Mouse (Mus musculus) forebrain, embryonic 15.5 days (tissue): ENCODE data around the gene Ebf1. TPM values are rescaled to one million over a fixed set of nuclear protein-coding genes. Genes with fewer than 3 reads are reported as not detected.

ENCODE experiments used
- ATAC-seq: fragments of 200-750 bp; cut with Nextera tagmentation; replicated peaks from 2 replicates; pipeline ENCODE4 v1.8.0; 2017; ENCODE audit warnings: mild to moderate bottlenecking, moderate TSS enrichment, moderate library complexity
- H3K27ac ChIP-seq: fragments of 300-500 bp; sonication (generic); replicated peaks from 2 replicates; pipeline ENCODE4 v1.5.1; 2015; ENCODE audit warnings: mild to moderate bottlenecking, inconsistent platforms
- H3K27me3 ChIP-seq: fragments of 300-500 bp; sonication (generic); 2 replicates; pipeline ENCODE4 v1.6.1; 2015; ENCODE audit warnings: inconsistent platforms
- H3K36me3 ChIP-seq: fragments of 300-500 bp; sonication (generic); 2 replicates; pipeline ENCODE4 v1.6.1; 2015; ENCODE audit warnings: mild to moderate bottlenecking, inconsistent platforms
- H3K4me1 ChIP-seq: fragments of 300-500 bp; sonication (generic); 2 replicates; pipeline ENCODE4 v1.6.1; 2015; ENCODE audit warnings: inconsistent platforms
- H3K4me2 ChIP-seq: fragments of 300-500 bp; sonication (generic); replicated peaks from 2 replicates; pipeline ENCODE4 v1.6.1; 2015; ENCODE audit warnings: mild to moderate bottlenecking, inconsistent platforms
- H3K4me3 ChIP-seq: fragments of 300-500 bp; sonication (generic); 2 replicates; pipeline ENCODE4 v1.5.1; 2015; ENCODE audit warnings: mild to moderate bottlenecking, inconsistent platforms
- H3K9ac ChIP-seq: fragments of 300-500 bp; sonication (generic); replicated peaks from 2 replicates; pipeline ENCODE4 v1.6.1; 2015; ENCODE audit warnings: mild to moderate bottlenecking, inconsistent platforms
- H3K9me3 ChIP-seq: fragments of 300-500 bp; sonication (generic); 2 replicates; pipeline ENCODE4 v1.6.1; 2016; ENCODE audit warnings: inconsistent platforms
- WGBS: fragments of 180-500 bp; shearing (Covaris S2); methylation state at CpG from one replicate; pipeline ENCODE4 v1.1.7; 2015; ENCODE audit warnings: mixed read lengths; 5-methylcytosine and 5-hydroxymethylcytosine counted together
- polyA plus RNA-seq: library from polyadenylated mRNA; unstranded; fragments of >200 nt; fragmentation: Nextera tagmentation; extraction: Ambion mirVana; gene quantifications from 2 replicates; pipeline ENCODE4 v1.2.1, GENCODE M21; 2015

The Ebf1 gene
- polyA plus RNA-seq, 1 experiment from 2014 or later: 35.6 TPM

GRCm38 (mm10) chr11:45008760-45009159, 391.6 kb downstream of the Ebf1 start:
- Histone ChIP-seq H3K27ac (no peak overlapping the region), H3K27me3 (peaks cover 23% of the 10 kb centered on the region), H3K9ac (no peak overlapping the region), H3K4me3 (no peak overlapping the region), H3K36me3 (no peaks in the 10 kb centered on the region), H3K9me3 (peaks cover 1% of the 10 kb centered on the region; the same call in 1 of the 2 replicates), H3K4me2 (no peak overlapping the region), H3K4me1 (peaks cover 8% of the 10 kb centered on the region)
- no peak for ATAC-seq
- 90% methylated on average over 5 of the region's 5 CpGs for WGBS

GRCm38 (mm10) chr11:45012081-45012480, 395.0 kb downstream of the Ebf1 start:
- H3K27me3 ChIP-seq: peaks cover 14% of the 10 kb centered on the region; the same call in 1 of the 2 replicates
- H3K4me2 ChIP-seq: no peak overlapping the region
- peaks cover 3% of the 10 kb centered on the region; the same call in 1 of the 2 replicates for H3K9me3 ChIP-seq
- WGBS: 93% methylated on average over 1 of the region's 1 CpGs
- no peak overlapping the region for H3K9ac ChIP-seq
- ATAC-seq: no peak
- no peak overlapping the region for H3K4me3 ChIP-seq
- H3K27ac ChIP-seq: no peak overlapping the region
- H3K36me3 ChIP-seq: no peaks in the 10 kb centered on the region
- H3K4me1 ChIP-seq: peaks cover 5% of the 10 kb centered on the region; the same call in 1 of the 2 replicates

- no peaks in the 10 kb centered on the region for H3K4me1 ChIP-seq
- no peak overlapping the region for H3K4me3 ChIP-seq
- no peaks in the 10 kb centered on the region for H3K36me3 ChIP-seq
- H3K9me3 ChIP-seq: peaks cover 3% of the 10 kb centered on the region; the same call in 1 of the 2 replicates
- 73% methylated on average over 3 of the region's 3 CpGs for WGBS
- ATAC-seq: no peak
- no peak overlapping the region for H3K9ac ChIP-seq
- H3K4me2 ChIP-seq: no peak overlapping the region
- no peak overlapping the region for H3K27ac ChIP-seq
- no peaks in the 10 kb centered on the region for H3K27me3 ChIP-seq
Measured at GRCm38 (mm10) chr11:45017493-45017892, 400.4 kb downstream of the Ebf1 start.

- ATAC-seq: peak; percentile 58; the same call in 1 of the 2 replicates
- no peak overlapping the region for H3K4me3 ChIP-seq
- WGBS: 85% methylated on average over 5 of the region's 5 CpGs
- no peak overlapping the region for H3K27ac ChIP-seq
- peaks cover 11% of the 10 kb centered on the region for H3K4me1 ChIP-seq
- no peaks in the 10 kb centered on the region for H3K9me3 ChIP-seq
- H3K27me3 ChIP-seq: no peaks in the 10 kb centered on the region
- H3K36me3 ChIP-seq: no peaks in the 10 kb centered on the region
- H3K9ac ChIP-seq: no peak overlapping the region
- H3K4me2 ChIP-seq: no peak overlapping the region
Measured at GRCm38 (mm10) chr11:45026012-45026411, 408.9 kb downstream of the Ebf1 start.

GRCm38 (mm10) chr11:45026674-45027073, 409.6 kb downstream of the Ebf1 start:
- peak overlapping the region; percentile 28 for H3K4me2 ChIP-seq
- no peak overlapping the region for H3K4me3 ChIP-seq
- no peaks in the 10 kb centered on the region for H3K9me3 ChIP-seq
- H3K27ac ChIP-seq: no peak overlapping the region
- H3K36me3 ChIP-seq: no peaks in the 10 kb centered on the region
- H3K9ac ChIP-seq: 0 out of 2 replicates have a peak overlapping the region, but pooled peaks have one; percentile 13
- H3K27me3 ChIP-seq: no peaks in the 10 kb centered on the region
- peaks cover 11% of the 10 kb centered on the region for H3K4me1 ChIP-seq
- WGBS: 4% methylated on average over 11 of the region's 11 CpGs
- ATAC-seq: 0 out of 2 replicates have a peak, but pooled peaks have one; percentile 58

GRCm38 (mm10) chr11:45027076-45027475, 410.0 kb downstream of the Ebf1 start:
- Histone ChIP-seq H3K9me3 (no peaks in the 10 kb centered on the region), H3K4me1 (peaks cover 11% of the 10 kb centered on the region), H3K27me3 (no peaks in the 10 kb centered on the region), H3K36me3 (no peaks in the 10 kb centered on the region), H3K4me3 (no peak overlapping the region), H3K9ac (0 out of 2 replicates have a peak overlapping the region, but pooled peaks have one; percentile 13), H3K4me2 (peak overlapping the region; percentile 28; the same call in 1 of the 2 replicates), H3K27ac (no peak overlapping the region)
- WGBS: 46% methylated on average over 7 of the region's 7 CpGs
- ATAC-seq: 0 out of 2 replicates have a peak, but pooled peaks have one; percentile 13

- Histone ChIP-seq H3K27ac (peak overlapping the region; percentile 46), H3K9ac (no peak overlapping the region)
- peak; percentile 63; the same call in 1 of the 2 replicates for ATAC-seq
Measured at GRCm38 (mm10) chr11:45055744-45056610, 438.9 kb downstream of the Ebf1 start.

More at GRCm38 (mm10) chr11:45055744-45056610, 438.9 kb downstream of the Ebf1 start:
- Histone ChIP-seq H3K9me3 (no peaks in the 10 kb centered on the region), H3K4me3 (no peak overlapping the region), H3K27me3 (no peaks in the 10 kb centered on the region), H3K36me3 (no peaks in the 10 kb centered on the region), H3K4me2 (no peak overlapping the region), H3K4me1 (0 out of 2 replicates have a peak, but pooled peaks cover 8% of the 10 kb centered on the region)
- 37% methylated on average over 7 of the region's 7 CpGs for WGBS

Other genes starting within 250 kb of the Ebf1 start
- gene Il12b, start 217.3 kb upstream of the Ebf1 start, polyA plus RNA-seq: not detected in 2 replicates
- 50.6 and 56.1 TPM in 2 replicates for gene Ublcp1, start 146.8 kb upstream of the Ebf1 start, polyA plus RNA-seq
- gene Rnf145, start 98.4 kb upstream of the Ebf1 start, polyA plus RNA-seq: 96.6 and 99.2 TPM in 2 replicates